Mouse (Mus musculus) left cerebral cortex, adult 8-10 months (tissue): ENCODE measurements around the gene Srsf1. TPM values are rescaled to one million over a fixed set of nuclear protein-coding genes. Genes with fewer than 3 reads are reported as not detected.
"Not testable (repeated sequence)": the region's sequence is repeated elsewhere in the genome, so short reads cannot be mapped to it uniquely, and the experiment has no call there.

Experiments
- DNase-seq, 2 experiments: peaks; one replicate each; pipeline ENCODE4 v3.0.0; 2022; ENCODE audit warnings: low spot score in 2 of 2
- total RNA-seq, 4 experiments: library from RNA; stranded (reverse); gene quantifications; 2 replicates each; pipeline ENCODE4 v1.2.4; 2022

Srsf1 gene
- total RNA-seq, 4 experiments from 2014 or later = 189 to 208 (median 191) TPM

DNA sequence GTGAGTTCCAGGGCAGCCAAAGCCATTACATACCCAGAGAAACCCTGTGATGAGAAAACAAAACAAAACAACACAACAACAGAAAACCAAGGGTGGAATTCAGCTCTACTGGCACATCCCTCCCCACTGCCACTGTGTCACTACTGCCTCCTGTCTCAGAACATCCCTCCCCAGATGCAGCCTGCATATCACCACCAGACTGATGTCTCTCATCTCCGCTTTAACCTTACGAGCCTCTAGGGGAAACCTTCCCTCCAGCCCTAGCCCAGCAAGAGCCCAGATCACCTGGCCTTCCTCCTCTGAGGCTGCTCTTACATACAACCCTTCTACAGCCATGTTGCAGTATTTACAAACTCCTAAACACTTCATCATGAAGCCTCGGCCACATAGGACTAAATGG lies 9.8 kb upstream of the Srsf1 start:
- no peak for DNase-seq

DNA sequence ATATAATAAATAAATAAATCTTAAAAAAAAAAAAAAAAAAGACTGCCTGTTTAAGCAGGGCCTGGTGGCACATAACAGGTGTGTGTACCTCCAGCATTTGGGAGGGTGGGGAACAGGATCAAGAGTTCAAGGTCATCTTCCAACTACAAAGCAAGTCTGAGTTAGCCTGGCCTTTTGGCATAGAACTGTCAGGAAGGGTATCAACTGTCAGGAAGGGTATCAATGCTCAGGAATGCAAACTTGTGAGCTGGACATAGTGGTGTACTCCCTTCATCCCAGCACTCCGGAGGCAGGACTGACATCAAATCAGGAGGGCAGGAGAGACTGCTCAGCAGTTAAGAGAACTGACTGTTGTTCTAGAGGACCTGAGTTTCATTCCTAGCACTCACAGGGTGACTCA lies 8.1 kb upstream of the Srsf1 start:
- DNase-seq = no peak

DNA sequence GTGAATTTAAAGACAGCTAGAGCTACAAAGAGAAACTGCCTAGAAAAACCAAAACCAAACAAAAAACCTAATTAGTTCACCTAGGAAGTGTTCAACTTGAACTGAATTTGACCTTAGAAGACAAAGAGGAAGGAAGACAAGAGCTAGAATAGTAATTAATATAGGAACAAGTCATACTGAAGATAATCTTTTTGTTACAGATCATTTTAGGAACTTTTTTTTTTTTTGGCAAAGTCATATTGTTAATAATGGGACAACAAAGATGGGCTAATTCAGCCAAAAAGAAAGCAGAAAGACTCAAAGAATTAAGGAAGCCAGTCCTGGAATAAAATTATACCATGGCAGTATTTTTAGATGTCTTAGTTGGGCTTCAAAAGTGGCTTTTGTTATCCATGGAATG lies 2.9 kb upstream of the Srsf1 start:
- no peak for DNase-seq

DNA sequence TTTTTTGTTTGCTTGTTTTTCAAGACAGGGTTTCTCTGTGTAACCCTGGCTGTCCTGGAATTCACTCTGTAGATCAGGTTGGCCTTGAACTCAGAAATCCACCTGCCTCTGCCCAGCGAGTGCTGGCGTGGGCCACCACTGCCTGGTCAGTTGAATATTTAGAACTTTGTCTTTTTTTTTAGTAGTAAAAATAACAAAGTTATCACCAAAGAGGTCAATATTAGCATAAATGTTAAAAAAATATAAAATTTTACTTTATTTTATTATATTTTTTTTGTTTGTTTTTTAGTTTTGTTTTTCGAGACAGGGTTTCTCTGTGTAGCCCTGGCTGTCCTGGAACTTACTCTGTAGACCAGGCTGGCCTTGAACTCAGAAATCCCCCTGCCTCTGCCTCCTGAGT lies 2.0 kb upstream of the Srsf1 start:
- not testable (repeated sequence) for DNase-seq

DNA sequence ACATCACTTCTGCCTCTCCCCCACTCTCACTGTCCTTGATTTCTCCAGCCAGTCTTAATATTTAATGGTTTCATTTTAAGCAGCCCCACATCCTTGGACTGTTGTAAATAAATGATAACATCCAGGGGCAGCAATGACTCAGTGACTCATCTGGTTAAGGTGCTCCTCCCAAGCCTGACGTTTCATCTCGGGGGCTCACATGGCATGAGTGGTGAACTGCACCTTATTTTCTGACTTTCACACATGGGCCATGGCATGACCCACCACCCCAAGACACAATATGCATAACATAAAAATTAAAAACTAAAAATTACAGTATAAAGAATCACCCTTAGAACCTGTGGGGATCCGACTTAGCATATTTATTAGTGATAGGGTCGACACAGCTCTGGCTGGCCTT lies 1.3 kb upstream of the Srsf1 start:
- DNase-seq = no peak

DNA sequence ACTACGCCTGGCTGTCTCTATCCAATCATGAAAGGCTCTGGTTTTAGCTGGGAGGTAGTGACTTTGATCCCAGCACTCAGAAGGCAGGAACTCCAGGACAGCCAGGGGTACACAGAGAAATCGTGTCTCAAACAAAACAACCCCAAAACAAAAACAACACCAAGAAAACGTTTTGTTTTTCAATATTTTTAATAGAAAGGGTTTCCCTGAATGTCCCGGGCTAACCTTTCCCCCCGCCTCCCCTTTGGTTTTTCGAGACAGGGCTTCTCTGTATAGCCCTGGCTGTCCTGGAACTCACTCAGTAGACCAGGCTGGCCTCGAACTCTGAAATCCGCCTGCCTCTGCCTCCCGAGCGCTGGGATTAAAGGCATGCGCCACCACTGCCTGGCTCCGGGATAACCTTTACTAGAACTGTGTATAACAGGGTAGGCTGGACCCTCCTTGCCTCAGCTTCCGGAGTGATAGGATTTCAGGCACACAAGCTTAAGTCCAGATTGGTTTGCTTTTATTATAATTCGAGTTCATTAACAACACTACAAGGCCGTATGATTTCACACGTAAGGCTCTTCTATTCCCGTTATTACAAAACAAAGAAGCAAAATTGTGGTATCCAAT lies 743 bp upstream of the Srsf1 start:
- no peak for DNase-seq

DNA sequence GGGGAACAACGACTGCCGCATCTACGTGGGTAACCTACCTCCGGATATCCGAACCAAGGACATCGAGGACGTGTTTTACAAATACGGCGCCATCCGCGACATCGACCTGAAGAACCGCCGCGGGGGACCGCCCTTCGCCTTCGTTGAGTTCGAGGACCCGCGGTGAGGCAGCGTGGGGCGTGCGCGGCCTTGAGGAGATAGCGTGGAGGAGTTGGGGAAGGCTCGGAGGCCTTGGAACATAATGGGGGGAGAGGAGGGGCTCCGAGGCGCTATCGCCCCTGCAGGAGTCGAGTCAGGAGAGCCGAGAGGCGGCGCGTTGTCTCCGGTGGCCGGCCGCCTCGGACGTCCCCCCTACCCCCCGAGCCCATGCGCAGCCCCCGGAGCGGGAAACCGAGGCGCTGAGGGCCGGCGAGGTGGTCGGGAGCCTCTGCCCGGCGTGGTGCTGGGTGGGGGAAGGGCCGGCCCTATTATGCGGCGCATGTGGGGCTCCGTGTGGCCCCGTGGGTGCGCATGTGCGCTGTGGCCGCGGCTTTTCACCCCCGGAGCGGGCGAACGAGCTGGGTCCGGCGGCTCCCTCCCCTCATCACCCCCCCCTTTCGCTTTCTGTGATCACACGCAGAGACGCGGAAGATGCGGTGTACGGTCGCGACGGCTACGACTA lies 828 bp downstream of the Srsf1 start:
- DNase-seq = peak; percentile 62 to 64

DNA sequence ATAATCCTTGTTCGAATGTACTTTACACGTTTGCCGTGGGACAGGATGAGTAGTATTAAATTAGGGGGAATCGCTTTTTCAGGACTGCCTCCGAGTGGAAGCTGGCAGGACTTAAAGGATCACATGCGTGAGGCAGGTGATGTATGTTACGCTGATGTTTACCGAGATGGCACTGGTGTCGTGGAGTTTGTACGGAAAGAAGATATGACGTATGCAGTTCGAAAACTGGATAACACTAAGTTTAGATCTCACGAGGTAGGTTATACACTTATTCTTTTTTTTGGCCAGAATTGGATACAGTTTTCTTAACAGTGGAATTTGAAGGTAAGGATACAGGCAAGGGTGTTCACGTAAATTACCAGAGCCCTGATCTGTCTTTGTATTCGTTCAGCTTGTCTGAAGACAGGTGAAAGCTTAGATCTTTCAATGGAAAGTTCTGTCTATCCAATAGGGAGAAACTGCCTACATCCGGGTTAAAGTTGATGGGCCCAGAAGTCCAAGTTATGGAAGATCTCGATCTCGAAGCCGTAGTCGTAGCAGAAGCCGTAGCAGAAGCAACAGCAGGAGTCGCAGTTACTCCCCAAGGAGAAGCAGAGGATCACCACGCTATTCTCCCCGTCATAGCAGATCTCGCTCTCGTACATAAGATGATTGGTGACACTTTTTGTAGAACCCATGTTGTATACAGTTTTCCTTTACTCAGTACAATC lies 1.9 kb downstream of the Srsf1 start:
- DNase-seq = no peak

DNA sequence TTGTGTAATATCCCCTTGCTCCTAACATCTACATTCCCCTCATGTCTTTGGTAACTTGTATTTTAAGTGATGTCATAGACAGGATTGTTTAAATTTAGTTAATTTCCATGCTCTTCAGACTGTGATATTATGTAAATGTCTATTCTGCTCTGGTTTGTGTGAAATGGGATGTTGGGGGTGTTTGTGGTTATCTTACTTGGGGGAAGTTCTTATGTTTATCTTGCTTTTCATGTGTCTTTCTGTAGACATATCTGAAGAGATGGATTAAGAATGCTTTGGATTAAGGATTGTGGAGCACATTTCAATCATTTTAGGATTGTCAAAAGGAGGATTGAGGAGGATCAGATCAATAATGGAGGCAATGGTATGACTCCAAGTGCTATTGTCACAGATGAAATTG lies 2.6 kb downstream of the Srsf1 start:
- DNase-seq = no peak

DNA sequence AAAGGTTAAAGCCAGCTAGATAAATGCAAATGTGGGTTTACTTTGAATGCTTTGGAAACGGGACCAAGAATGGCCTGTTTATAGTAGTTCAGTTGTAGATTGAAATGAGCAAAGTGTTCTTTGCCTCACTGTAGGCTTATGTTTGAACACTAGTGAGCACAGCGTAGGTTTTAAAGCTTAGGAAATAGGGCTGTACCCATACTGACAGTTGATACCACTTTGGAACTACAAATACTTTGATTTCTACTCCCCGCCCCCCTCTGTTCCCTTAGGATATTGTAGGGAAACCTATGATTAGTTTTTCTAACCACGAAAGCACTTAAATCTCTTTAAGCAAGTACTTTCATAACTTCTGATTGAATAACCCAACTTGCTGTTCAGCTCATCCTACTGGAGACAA lies 5.5 kb downstream of the Srsf1 start:
- no peak for DNase-seq

DNA sequence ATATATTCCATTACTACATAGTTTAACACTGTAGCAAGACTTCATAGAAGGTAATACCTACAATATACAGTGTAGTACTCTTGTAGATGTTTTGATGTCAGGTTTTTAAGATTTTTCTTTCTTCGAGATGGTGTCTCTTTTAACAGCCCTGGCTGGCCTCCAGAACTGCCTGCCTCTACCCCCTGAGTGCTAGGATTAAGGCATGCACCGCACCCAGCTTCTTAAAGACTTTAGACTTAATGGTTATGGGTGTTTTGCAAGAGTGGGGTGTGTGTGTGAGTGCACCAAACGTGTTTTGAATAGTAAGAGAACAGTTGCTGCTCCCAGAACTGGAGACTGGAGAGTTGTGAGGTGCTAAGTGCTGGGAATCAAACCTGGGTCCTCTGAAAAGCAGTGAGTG lies 6.6 kb downstream of the Srsf1 start:
- DNase-seq = no peak

DNA sequence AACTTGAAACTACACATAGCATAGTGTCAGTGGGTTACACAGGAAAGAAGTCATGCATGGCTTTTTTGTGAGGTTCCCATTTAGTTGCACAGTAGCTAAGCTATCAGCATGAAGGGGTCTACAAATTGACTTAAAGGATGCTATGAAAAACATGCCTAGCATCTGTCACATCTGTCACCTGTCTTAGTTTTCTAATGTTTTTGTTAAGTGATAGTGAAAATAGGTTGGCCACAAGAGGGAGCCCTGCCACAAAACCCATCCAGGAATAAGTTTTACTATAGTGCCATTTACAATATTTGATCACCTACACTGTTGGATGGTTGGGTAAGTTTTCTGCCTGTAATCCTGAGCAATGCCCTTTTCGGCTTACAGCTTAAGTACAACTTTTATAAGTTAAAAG lies 7.4 kb downstream of the Srsf1 start:
- no peak for DNase-seq

DNA sequence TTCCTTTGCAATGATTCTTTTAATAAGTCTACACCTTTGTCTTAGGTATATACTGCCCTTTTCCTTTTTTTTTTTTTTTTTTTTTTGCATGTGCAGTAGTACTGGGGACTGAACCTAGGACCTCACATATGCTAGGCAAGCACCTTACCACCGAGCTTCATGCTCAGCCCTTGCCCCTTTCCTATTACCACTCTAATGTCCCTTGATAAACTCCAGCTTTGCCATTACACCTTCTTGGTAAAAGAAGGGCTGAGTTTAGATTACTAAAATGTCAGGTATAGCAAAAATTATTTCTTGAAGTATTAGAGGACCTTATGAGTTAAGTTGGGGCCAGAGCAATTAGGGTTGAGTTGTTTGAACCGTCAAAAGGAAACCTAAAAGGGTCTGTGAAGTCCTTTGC lies 8.6 kb downstream of the Srsf1 start:
- DNase-seq = no peak

DNA sequence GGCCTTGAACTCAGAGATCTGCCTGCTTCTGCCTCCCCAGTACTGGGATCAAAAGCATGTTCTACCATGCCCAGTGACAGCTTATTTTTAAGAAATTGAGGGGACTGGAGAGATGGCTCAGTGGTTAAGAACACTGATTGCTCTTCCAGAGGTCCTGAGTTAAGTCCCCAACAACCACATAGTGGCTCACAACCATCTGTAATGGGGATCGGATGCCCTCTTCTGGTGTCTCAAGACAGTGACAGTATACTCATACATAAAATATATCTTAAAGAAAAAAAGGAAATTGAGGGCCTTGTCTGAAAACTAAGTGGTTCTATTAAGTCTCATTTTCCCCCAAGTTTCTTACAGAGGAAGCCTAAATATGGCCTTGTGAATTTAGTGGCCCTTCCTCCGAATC lies 10.6 kb downstream of the Srsf1 start:
- DNase-seq = no peak

DNA sequence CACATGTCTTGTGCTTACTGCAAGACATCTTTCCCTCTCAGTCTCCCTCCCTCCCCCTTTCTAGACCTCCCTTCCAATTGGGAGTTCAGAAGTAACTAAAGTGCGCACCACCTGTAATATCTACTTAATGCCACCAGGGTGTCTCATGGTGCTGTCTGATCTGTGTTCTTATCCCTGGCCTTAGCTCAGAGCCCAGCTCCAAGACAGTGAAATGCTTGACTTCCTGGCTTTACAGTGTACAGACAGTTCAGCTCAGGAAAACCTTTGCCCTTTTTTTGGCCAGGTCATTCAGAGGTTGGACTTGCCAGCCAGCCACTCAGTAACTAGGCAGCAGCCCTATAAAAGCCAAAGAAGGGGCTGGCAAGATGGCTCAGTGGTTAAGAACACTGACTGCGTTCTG lies 12.0 kb downstream of the Srsf1 start:
- DNase-seq = no peak

DNA sequence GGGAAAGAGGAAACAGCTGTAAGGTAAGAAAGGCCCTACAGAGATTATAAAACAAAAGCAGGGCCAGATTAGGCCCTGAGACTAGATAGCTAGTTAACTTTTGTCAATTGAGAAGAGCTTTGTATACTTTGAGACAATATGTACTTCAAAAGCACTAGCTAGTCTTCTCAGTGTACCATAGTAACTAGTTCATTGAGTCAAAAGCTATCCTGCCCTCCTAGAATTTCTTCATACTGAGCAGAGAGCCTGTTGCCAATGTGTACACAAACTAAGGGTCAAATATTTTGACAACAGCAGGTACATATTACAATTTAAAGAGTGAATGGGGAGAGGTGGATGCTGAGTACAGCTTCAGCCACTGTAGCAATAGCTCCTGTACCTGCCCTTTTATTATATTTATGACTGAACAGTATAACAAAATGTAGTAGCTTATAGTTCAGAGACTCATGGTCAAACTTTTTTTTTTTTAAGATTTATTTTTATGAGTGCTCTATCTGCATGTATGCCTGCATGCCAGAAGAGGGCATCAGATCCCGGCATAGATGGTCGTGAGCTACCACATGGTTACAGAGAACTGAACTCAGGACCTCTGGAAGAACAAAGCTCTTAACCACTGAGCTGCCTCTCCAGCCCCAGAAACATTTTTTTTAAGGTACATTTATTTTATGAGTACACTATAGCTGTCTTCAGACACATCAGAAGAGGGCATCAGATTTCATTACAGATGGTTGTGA lies 14.9 kb downstream of the Srsf1 start:
- DNase-seq = no peak

DNA sequence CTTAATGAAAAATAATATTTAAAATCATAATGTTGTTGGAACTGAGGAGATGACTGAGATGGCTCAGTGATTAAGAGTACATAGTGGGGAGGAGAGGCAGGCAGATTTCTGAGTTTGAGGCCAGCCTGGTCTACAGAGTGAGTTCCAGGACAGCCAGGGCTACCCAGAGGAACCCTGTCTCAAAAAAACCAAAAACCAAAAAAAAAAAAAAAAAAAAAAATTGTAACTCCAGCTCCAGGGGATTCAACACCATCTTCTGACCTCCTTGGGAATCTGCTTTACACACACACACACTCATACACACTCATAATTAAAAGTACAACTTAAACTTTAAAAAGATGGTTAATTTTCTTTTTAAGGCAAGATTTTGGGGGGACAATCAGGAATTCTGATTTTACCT lies 18.6 kb downstream of the Srsf1 start:
- no peak for DNase-seq

DNA sequence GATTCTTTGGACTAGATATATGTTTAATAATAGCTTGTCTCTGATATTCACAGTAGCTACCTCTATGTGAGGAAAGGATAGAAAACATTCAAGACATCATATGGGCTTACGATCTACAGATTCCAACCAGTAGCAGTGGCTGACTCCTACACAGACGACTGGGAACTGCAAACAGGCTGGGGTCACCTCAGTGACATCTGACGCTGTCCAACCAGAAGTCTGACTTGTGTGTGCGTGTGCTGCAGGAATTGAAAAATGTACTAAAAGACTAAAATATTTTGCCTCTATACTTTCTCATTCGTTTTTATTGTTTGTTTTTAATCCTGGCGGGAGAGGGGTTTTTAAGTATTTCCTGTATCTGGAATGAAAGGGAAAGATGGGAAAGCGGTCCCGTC lies 20.0 kb downstream of the Srsf1 start:
- no peak for DNase-seq

DNA sequence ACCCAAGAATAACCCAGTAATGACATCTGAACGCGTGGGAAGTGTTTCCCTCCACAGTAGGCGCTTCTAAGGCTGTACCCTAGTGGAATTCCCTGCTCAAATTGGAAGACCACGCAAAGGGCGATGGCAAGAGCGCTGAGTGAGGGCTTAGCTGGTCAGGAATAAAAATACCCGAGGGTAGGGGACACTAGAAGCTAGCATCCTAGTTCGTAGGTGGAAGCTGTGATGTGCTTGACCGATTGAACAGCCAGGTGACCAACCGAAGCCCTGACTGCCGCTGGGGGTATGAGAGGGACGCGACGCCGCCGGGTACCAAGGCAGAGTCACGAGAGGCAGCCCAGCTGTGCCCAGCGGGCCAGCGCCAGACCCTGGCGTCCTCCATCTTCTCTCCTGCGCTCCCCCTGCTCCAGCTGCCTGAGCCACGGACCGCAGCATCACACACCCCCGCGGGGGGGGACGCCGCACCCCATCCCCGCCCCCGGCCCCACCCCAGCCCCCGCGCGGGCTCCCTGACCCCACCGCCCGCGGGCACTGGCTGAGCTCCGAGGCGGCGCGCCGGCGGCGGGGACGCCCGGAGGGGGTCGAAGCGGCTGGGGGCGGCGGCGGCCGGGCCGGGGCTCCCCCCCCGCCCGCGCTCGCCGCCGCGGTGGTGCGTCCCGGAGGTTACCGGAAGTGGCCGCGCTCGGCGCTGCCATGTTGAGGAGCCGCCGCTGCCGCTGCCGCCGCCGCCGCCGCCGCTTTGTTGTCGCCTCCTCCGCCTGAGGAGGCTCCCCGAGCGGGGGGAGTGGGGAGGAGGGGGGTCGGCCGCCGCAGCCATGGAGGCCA lies 20.6 kb downstream of the Srsf1 start, which contains the start of gene Vezf1:
Gene Vezf1 (plus strand): TSS at position 694 of the 825 bp plus-strand sequence.
- peak; percentile 54 to 60 for DNase-seq

DNA sequence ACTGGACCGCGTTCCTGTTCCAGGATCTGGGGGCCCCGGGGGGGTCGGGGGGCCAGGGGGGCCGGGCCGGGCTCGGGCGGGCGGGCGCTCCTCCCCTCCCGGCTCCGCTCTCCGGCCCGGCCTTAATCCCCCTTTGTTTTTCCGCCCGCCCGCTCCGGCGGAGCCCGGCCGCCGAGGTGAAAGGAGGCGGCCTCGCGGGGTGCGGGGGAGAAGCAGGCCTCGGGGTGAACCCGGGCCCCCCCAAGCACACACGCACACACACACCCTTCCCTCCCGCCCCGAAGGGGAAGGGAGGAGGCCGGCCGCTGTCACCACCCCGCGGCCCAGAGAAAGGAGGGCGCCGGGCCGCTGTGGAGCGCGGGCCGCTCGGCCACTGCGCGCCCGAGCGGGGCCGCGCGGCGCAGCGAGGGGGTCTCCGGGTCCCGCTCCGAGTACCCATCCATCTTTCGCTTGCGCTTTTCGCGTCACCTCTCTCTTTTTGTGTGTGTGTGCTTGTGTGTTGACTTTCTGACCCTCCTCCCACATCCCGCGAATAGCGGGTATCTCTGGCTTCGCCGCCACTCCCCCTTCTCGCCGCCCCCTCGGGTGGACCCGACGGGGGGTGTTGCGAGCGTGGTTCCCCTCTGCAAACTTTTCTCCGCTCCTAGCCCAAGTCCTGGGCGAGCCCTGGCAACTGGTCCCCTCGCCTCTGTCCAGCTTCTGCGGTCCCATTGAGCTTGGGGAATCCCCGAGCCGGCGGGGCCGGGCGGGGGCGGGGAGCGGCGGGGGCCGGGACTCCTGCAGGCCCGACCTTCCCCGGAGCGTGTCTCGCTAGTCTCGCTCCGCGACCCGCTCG lies 21.5 kb downstream of the Srsf1 start:
- DNase-seq = peak in 1 of 2 experiments; percentile 39

DNA sequence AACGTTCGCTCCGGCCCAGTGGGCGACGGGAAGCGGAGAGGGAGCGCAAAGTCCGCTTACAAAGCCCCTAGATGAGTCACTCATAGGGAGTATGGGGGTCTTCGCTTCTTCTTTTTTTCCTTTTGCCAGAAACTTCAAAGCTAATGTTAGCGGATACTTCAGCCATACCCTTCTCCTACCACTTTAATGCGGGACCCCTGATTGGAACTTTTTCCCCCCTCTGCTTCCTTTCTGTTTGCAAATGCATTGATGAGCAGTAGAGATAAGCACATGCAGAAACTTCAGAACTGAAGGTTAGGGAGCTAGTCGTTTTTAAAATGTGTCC lies 22.0 kb downstream of the Srsf1 start:
- DNase-seq = no peak
